Mouse (Mus musculus) heart, adult 2 months (tissue): Measurements from ENCODE around the gene Igf2r.

Experiments
- CTCF ChIP-seq: fragments of 200-600 bp; IDR thresholded peaks from 2 replicates; pipeline ENCODE4 v1.8.1; 2022; ENCODE audit warnings: antibody characterized with exemption, mild to moderate bottlenecking, moderate library complexity
- POLR2A ChIP-seq: fragments of 200-500 bp; IDR thresholded peaks from 2 replicates; pipeline ENCODE4 v1.6.1; 2011; ENCODE audit warnings: mild to moderate bottlenecking, low read depth, low read length, control low read depth; ENCODE audit not compliant: insufficient read depth

DNA sequence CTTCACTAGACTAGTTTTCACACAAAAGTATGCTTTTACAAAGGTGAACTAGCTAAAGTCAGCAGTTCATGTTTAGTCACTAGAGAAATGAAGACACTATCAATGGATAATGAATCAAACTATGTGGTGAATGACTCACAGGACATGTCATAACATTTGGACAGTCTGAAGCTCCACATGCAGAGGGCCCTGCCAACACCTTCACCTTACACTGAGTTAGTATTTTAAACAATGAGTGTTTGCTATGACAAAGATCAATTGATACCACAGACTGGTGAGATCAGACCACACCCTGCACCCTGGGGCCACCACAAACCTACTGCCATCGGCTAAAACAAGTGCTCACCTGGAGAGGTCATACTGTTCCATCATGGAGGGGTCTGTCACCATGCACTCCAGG, 54.4 kb downstream of the Igf2r start:
- TF ChIP-seq CTCF (no peak), POLR2A (no peak)
